Mouse (Mus musculus) kidney, postnatal 10 days (tissue): Measurements from ENCODE around the gene Tmem186.

Source experiments
- DNase-seq: peaks from one replicate; pipeline ENCODE4 v3.0.0; 2021; ENCODE audit warnings: mixed read lengths

Gene Tmem186

GRCm38 (mm10) chr16:8666452-8666851 is 28.9 kb upstream of the Tmem186 start:
- DNase-seq, result peak; percentile 65

GRCm38 (mm10) chr16:8665367-8665766 is 27.9 kb upstream of the Tmem186 start:
- no peak for DNase-seq

- no peak for DNase-seq
Observed at GRCm38 (mm10) chr16:8663606-8664539, 26.4 kb upstream of the Tmem186 start.

GRCm38 (mm10) chr16:8663022-8663421 is 25.5 kb upstream of the Tmem186 start:
- DNase-seq, result peak; percentile 49

GRCm38 (mm10) chr16:8658764-8659163 is 21.3 kb upstream of the Tmem186 start:
- peak; percentile 58 for DNase-seq

GRCm38 (mm10) chr16:8658349-8658748 is 20.8 kb upstream of the Tmem186 start:
- no peak for DNase-seq

GRCm38 (mm10) chr16:8656256-8656655 is 18.7 kb upstream of the Tmem186 start:
- no peak for DNase-seq

GRCm38 (mm10) chr16:8655599-8655998 is 18.1 kb upstream of the Tmem186 start:
- no peak for DNase-seq

GRCm38 (mm10) chr16:8655108-8655507 is 17.6 kb upstream of the Tmem186 start:
- no peak for DNase-seq

- no peak for DNase-seq
Observed at GRCm38 (mm10) chr16:8650007-8650406, 12.5 kb upstream of the Tmem186 start.

- no peak for DNase-seq
Observed at GRCm38 (mm10) chr16:8645546-8645945, 8.0 kb upstream of the Tmem186 start.

GRCm38 (mm10) chr16:8643855-8644254 is 6.3 kb upstream of the Tmem186 start:
- peak; percentile 65 for DNase-seq

- DNase-seq, result no peak
Observed at GRCm38 (mm10) chr16:8639466-8640191, 2.1 kb upstream of the Tmem186 start.

GRCm38 (mm10) chr16:8638131-8638530 is 619 bp upstream of the Tmem186 start:
- no peak for DNase-seq

- DNase-seq, result no peak
Observed at GRCm38 (mm10) chr16:8636867-8637216, 670 bp downstream of the Tmem186 start.

- no peak for DNase-seq
Observed at GRCm38 (mm10) chr16:8631428-8631827, 6.1 kb downstream of the Tmem186 start.

GRCm38 (mm10) chr16:8630419-8630818 is 7.1 kb downstream of the Tmem186 start:
- no peak for DNase-seq

- no peak for DNase-seq
Observed at GRCm38 (mm10) chr16:8620315-8621115, 17.0 kb downstream of the Tmem186 start.

GRCm38 (mm10) chr16:8619659-8620314 is 17.7 kb downstream of the Tmem186 start:
- DNase-seq, result no peak

- DNase-seq, result no peak
Observed at GRCm38 (mm10) chr16:8613447-8613846, 24.1 kb downstream of the Tmem186 start.

GRCm38 (mm10) chr16:8613039-8613438 is 24.5 kb downstream of the Tmem186 start:
- DNase-seq, result no peak

- DNase-seq, result no peak
Observed at GRCm38 (mm10) chr16:8612214-8613005, 25.1 kb downstream of the Tmem186 start.
